Mouse (Mus musculus) mesoderm, embryonic 11.5 days (tissue): ENCODE results near the gene Pnpla2.
A peak's percentile ranks its signal among the peaks of the same experiment; 100 is the strongest.

Experiments
- DNase-seq: peaks from one replicate; pipeline ENCODE4 v3.0.0-alpha.2; 2012; ENCODE audit warnings: low read depth, low spot score

The Pnpla2 gene

GRCm38 (mm10) chr7:141481498-141482401, 26.8 kb downstream of the Pnpla2 start:
- peak; percentile 70 for DNase-seq

- DNase-seq, result no peak
Observed at GRCm38 (mm10) chr7:141482531-141483024, 27.6 kb downstream of the Pnpla2 start.

- no peak for DNase-seq
Observed at GRCm38 (mm10) chr7:141483114-141483653, 28.2 kb downstream of the Pnpla2 start.

GRCm38 (mm10) chr7:141484186-141485120, 29.5 kb downstream of the Pnpla2 start:
- DNase-seq, result no peak

GRCm38 (mm10) chr7:141485186-141485585, 30.2 kb downstream of the Pnpla2 start:
- no peak for DNase-seq

GRCm38 (mm10) chr7:141485606-141486005, 30.6 kb downstream of the Pnpla2 start:
- no peak for DNase-seq

- no peak for DNase-seq
Observed at GRCm38 (mm10) chr7:141486239-141486638, 31.2 kb downstream of the Pnpla2 start.

- DNase-seq, result no peak
Observed at GRCm38 (mm10) chr7:141487141-141487540, 32.1 kb downstream of the Pnpla2 start.

- DNase-seq, result no peak
Observed at GRCm38 (mm10) chr7:141491151-141491550, 36.2 kb downstream of the Pnpla2 start.

- no peak for DNase-seq
Observed at GRCm38 (mm10) chr7:141492738-141493137, 37.7 kb downstream of the Pnpla2 start.

- no peak for DNase-seq
Observed at GRCm38 (mm10) chr7:141493729-141494128, 38.7 kb downstream of the Pnpla2 start.

GRCm38 (mm10) chr7:141495379-141495778, 40.4 kb downstream of the Pnpla2 start:
- no peak for DNase-seq

GRCm38 (mm10) chr7:141495940-141496339, 40.9 kb downstream of the Pnpla2 start:
- DNase-seq, result no peak

- DNase-seq, result no peak
Observed at GRCm38 (mm10) chr7:141497600-141497999, 42.6 kb downstream of the Pnpla2 start.

- DNase-seq, result no peak
Observed at GRCm38 (mm10) chr7:141501820-141502555, 47.0 kb downstream of the Pnpla2 start.

- no peak for DNase-seq
Observed at GRCm38 (mm10) chr7:141502556-141502905, 47.5 kb downstream of the Pnpla2 start.

GRCm38 (mm10) chr7:141506278-141506677, 51.3 kb downstream of the Pnpla2 start:
- DNase-seq, result no peak

- no peak for DNase-seq
Observed at GRCm38 (mm10) chr7:141508160-141508559, 53.2 kb downstream of the Pnpla2 start.

GRCm38 (mm10) chr7:141510196-141510595, 55.2 kb downstream of the Pnpla2 start:
- no peak for DNase-seq
